Mouse (Mus musculus): ENCODE results near the gene Gm37240.
"Not testable (repeated sequence)": the region's sequence is repeated elsewhere in the genome, so short reads cannot be mapped to it uniquely, and the experiment has no call there.

Gm37240 gene

DNA sequence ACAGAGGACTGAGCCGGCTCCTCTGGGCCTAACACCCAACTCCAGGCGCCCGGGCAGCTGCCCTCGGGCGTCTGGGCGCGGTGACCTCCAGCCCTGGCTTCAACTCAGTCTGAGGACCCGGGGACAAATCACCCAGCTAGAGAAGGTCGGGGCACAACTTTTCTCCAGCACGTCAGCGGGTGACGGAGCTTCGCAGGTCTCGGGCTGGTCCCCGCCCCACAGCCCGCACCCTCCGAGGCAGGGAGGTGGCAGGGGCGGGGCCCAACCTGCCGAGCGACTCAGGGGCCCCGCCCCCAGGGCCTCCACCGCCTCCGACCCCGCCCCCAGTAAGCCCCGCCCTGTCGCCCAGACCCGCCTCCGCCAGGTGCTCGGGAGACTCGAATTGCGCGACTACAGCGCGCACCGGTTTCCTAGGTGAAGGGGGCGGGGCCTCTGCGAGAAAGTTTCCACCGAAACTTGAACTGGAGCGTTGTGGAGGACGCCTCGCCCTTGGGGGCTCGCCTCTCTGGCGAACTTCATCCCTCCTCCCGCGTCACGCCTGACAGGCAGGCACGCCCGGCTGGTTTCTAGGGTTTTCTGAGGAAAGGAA lies at the start of gene Gm37240, which contains the start of gene Glt28d2:
Gm37240 (minus strand) TSS at position 280 of the 589 bp plus-strand sequence.
Glt28d2 (minus strand) TSS at position 278 of the 589 bp plus-strand sequence.
- ATAC-seq (ENCODE audit: low TSS enrichment) = peak; percentile 88

DNA sequence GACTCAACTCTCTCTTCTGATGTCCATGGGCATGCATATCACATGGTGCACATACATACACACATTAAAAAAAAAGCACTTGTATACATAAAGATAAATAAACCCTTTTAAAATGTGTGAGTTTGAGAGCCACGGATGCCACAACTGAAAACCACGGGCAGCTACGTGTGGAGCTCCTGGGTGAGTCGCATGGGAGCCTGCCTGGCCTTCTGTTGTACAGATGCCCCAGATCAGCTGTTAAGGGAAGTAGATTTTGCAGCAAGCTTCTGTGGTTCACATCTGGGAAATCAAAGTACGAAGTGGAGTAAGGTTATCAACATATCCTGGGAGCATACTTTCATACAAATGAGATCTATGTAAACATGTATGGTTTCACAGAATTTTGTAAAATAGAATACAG lies 46.3 kb upstream of the Gm37240 start:
- no peak for ATAC-seq (ENCODE audit: low TSS enrichment)

DNA sequence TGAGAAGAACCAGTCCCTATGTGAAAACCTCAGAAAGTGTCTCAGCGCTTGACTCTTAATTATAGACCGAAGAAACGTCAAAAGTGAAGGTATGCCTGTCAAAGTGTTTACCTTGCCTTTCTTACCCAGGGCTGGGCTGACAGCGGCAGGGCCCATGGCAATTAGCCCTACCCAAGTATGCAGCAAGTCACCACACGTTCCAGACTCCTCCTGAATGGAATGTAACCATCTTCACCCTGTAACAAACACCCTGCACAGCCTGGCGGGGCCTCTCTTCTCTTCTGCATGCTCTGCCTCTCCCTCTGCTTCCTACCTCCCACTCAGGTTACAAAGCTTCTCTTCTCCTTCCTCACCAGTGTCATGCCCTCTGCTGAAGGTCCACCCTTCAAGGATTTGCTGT lies 44.5 kb upstream of the Gm37240 start:
- ATAC-seq (ENCODE audit: low TSS enrichment) = no peak

DNA sequence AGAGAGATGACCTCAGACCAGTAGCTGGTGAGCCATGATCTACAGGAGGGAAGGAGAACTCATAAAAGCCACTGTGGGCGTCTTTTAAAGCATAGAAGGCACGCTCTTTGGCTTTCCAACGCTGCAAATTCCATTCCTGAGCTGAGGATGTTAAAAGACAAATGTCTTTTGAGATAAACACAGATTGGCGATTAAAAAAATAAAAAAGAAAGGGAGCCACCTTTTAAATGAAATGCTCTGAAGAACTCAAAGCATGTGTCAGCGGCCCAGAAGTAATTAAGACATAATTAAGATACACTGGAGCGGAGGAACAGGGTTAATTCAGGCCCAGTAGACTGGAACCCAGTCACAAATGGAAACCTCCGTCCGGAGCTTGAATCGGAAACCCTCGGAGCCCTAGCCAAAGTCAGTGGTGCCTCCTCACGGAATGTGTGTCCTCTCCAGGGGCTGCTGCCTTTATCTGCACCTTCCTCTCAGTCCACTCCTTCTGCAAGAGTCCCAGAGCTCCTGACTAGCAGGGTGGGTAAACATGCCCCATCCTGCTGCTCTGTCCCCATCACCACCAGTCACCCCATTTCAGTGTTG lies 43.4 kb upstream of the Gm37240 start:
- no peak for ATAC-seq (ENCODE audit: low TSS enrichment)

DNA sequence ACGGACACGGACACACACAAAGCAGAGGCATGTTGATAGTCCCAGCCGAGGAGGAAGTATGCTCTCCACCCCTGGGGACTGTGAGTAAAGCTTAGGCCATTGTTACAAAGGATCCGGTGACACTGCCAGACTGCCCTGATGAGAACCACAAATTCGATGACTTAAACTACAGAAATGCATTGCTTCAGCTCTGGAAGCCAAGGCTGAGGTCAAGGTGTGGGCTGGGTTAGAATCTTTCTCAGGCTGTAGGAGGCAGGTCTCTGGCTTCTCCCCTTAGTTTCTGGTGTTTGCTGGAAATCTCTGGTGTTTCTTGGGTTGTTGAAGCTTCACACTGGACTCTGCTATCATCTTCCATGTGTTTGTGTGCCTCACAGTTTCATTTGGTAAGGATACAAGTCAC lies 42.4 kb upstream of the Gm37240 start:
- no peak for ATAC-seq (ENCODE audit: low TSS enrichment)

DNA sequence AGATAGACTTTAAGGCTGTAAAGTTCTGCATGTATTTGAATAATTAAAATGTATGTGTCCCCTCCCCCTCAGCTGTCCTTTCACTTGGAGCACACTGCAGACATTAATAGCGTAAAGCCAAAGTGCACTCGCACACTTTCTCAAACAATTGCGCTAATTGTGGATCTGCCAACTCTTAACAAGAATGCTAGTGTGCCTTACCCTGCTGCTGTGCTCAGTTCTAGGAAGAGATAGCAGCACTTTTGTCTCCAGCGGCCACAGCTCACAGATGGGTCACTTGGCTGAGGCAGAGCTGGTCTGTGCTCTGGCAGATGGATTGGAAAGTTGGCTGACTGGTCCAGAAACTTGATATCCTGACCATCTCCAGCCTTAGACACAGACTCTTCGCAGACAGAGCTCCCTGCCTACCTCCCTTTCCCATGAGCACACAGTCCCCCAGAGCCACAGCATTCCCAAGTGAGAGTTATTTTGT lies 40.9 kb upstream of the Gm37240 start:
- ATAC-seq (ENCODE audit: low TSS enrichment) = peak; percentile 80

DNA sequence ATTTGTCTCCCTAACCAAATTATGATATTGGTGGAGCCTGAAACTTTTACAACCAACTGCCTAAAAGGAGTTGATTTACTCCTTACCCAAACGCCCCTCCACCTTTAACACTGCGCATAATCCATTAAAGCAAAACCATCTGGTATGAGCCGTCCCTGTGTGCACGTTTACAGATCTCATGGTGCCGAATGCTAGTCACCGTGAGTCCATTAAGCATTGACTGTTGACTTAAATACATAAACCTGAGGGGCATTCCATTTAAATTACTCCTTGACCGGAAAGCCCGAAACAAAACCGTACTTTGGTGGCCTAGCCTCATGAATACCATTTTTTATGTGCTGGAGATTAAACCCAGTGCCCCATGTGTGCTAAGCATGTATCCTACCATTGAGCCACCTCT lies 40.0 kb upstream of the Gm37240 start:
- ATAC-seq (ENCODE audit: low TSS enrichment) = no peak

DNA sequence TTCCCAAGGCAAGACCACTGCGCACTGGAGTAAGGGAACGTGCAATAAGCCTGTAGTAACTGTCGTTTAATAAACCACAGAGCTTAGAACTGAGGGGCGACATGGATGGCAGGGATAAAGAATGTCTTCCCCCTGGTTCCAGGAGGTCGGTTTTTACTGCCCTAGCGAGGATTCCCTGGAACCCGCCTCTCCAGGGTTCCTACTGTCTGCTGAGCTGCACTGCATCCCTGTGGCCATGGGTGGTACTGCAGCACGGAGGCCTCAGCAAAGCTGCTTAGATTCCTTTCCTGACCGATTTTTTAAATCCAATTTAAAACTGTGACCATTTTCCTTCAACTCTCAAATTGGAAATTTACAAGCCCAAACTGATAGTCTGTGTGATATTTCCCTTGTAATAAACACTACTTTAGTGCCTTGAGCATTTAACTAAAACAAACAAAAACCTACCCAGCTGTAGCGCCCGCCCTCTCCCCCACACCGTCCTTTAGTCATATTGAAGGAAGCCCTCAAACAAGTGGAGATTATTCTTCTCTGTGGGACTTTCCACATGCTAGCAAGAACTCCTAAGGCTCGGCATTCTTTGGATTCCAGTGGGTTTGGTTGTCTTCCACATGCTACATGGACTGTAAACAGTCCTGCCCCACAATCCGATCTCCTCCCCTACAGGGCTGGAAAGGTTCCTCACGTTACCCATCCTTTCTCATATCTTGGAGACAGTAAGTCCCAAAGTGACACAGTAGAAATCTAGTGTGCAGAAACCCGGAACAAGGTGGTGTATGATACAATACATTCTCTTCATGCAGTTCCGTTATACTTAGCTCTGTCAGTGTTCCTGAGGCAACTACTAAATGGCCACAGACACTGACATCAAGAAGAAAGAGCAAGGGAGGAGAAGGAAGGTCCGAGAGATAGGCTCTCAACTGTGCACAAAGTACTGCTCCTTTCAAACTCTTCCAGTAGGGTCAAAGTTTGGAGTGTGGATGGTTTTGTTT lies 36.9 kb upstream of the Gm37240 start:
- ATAC-seq (ENCODE audit: low TSS enrichment) = peak; percentile 86

DNA sequence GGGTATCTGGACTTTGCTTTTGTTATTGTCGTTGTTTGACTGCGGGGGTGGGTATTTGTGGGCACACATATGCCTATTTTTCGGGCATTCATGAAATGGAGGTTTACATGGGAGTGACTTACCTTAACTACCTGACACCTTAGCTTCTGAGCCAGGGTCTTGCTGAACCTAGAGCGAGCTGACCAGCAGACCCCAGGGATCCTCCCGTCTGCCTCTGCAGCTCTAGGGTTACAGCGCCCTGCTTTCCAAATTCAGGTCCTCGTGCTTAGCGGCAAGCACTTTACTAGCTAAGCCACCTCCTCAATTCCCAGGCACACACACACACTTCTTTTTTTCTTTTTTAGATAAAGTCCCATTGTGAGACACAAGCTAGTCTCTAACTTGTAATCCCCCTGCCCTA lies 36.0 kb upstream of the Gm37240 start:
- ATAC-seq (ENCODE audit: low TSS enrichment) = no peak

DNA sequence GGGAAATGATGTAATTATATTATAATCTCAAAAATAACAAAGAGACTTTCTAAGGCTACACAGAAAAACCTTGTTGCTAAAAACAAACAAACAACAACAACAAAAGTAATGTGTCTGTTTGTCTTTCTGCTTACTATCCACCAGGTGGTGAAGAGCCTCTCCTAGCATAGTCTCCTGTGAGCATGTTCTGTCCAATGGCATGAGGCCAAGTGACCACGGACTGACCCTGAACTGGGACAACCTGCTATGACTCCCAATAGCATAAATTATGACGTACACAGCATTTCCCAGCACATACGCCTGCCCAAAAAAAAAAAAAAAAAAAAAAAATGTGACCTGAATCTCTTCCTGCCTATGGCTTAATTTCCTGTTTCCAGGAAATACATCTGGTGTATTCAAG lies 35.0 kb upstream of the Gm37240 start:
- ATAC-seq (ENCODE audit: low TSS enrichment) = no peak

DNA sequence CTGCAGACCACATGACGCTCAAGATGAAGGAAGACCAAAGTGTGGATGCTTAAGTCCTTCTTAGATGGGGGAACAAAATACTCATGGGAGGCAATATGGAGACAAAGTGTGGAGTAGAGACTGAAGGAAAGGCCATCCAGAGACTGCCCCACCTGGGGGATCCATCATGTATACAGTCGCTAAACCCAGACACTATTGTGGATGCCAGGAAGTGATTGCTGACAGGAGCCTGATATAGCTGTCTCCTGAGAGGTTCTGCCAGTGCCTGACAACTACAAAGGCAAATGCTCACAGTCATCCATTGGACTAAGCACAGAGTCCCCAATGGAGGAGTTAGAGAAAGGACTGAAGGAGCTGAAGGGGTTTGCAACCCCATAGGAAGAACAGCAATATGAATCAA lies 33.4 kb upstream of the Gm37240 start:
- ATAC-seq (ENCODE audit: low TSS enrichment) = not testable (repeated sequence)

DNA sequence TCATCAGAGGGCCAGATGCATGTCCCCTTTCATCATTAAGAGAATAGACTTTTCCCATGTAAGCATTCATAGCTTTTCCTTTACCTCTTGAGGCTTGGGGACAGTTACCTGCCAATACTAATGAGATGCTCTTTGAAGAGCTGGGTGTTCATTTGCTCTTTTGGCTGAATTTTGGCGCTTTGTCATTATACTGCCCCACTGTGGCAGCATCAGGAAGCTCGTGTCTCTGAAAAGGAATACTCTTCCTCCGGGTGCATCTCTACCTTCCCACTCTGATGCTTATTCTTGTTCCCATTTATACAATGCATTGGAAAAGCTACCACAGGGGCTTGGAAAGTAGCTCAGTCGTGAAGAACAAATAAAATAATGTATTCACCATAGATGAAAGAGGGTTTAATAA lies 30.3 kb upstream of the Gm37240 start:
- ATAC-seq (ENCODE audit: low TSS enrichment) = peak; percentile 64

DNA sequence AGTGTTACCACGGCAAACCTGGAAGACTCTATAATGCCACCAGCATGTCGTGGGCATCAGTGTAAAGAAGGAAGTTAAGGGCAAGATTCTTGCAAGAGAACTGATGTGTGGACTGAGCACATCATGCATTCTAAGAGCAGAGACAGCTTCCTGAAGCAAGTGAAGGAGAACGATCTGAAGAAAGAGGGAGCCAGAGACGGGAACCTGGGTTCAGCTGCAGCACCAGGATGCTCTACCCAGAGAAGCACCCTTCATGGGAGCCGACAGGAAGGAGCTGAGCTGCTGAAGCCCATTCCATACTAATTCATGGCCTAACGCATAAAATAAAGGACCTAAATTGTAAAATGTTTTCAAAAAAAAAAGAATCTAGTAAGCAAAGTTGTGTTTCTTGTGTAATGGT lies 27.5 kb upstream of the Gm37240 start:
- ATAC-seq (ENCODE audit: low TSS enrichment) = no peak

DNA sequence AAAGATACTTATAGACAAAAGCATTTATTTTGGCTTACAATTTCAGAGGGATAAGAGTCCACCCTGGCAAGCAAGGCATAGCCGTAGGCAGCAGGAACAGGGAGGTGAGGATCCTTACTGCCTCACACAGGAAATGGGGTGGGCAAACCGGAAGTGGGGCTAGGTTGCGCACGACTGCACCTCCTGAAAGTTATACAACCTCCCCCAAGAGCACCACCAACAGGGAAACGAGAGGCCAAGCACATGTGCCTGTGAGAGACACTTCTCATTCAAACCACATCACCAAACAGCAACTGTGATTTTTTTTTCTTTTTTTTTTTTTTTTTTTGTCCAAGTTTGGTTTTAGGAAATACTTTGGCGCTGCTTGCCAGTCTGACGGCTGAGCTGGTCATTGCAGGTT lies 19.8 kb upstream of the Gm37240 start:
- no peak for ATAC-seq (ENCODE audit: low TSS enrichment)

DNA sequence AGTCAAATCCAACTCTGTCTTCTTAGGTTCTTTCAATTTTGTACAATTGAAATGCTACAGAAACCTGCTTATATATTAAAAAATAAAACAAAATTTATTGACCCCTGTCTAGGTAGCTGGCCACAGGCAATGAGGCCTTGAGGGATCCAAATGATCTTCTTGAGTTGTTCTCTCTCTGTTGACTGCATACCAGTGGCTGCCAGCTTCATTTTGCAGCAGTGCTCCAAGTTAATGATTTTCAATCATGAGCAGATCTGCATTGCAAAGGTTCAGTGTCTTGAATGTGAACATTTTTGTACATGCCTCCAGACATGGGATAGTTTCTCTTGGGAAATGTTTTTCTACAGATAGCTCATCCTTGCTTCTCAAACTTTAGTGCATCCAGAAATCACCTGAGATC lies 17.1 kb upstream of the Gm37240 start:
- no peak for ATAC-seq (ENCODE audit: low TSS enrichment)

DNA sequence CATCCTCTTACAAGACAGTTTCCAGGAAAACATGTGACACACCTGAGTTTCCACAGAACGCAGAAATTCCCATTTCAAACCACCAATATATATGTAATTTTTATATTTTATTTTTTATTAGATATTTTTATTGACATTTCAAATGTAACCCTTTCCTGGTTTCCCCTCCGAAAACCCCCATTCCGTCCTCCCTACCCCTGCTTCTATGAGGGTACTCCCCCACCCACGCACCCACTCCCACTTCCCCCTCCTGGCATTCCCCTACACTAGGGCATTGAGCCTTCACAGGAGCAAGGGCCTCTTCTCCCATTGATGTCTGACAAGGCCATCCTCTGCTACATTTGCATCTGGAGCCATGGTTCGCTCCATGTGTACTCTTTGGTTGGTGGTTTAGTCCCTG lies 7.7 kb upstream of the Gm37240 start:
- no peak for ATAC-seq (ENCODE audit: low TSS enrichment)

DNA sequence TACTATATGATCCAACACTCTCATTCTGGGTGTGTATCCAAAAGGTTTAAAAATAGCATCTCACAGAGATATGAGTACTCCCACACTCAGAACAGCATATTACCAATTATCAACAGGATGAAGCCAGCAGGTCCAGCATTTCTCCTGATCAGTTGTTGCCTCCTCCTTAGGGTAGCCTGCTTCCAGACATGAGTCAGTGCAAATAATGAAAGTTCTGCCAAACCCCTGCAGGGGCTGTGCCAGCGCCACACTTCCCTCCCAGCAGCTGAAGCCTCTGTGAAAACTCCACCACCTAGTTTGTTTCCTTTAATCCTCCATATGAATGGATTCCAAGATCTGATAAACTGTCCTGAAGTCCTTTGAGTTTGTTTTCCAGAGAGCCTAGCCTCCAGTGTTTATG lies 4.3 kb upstream of the Gm37240 start:
- no peak for ATAC-seq (ENCODE audit: low TSS enrichment)

DNA sequence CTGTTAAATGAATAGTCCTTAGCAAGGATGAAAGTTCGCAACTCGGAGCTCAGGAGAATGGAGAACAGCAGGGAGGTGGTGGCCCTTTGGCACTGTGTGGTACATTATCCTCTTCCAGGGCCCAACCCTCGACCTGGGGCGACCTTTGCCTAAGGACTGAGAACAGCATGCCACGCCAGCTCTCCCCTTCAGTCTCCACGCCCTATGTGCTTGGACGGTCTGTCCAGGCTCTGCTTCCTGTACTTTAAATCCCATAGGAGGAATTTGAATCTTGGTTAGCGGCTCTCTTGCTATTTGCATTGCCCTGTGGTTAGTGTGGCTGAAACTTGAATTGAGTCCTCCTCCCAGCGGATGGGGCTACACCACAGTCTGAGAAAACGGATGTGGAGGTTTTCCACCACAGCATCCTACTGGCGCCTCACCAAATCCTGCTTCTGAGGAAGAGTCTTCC lies 928 bp upstream of the Gm37240 start:
- ATAC-seq (ENCODE audit: low TSS enrichment) = no peak

DNA sequence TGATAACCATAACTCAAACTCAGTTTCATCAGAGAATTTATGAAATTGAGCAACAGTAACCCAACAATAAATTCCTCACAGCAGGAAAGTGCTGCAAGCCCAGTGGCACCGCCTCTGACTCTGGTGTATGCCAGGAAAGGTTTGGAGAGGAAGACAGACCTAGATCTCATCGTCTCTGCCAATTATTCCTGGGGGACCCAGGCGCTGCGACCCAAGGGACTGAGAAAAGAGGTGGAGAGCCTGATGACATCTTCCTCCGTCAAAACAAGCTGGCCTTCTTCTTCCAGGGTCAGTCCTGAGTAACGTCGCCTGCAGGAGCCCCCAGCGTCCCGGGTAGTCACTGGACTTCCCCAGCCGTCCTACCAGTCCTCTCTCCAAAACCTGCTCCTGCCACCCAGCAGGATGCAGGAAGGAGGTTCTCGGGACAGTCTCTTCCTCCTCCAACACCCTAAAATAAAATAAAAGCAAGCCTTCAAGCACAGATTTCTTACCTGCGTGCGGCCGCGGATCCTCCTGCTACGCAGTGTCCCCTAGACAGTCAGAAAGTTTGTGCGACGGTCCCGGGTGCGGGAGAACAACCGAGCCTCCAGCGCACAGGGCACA lies 581 bp downstream of the Gm37240 start:
- ATAC-seq (ENCODE audit: low TSS enrichment) = no peak; the same call in 1 of the 2 replicates

DNA sequence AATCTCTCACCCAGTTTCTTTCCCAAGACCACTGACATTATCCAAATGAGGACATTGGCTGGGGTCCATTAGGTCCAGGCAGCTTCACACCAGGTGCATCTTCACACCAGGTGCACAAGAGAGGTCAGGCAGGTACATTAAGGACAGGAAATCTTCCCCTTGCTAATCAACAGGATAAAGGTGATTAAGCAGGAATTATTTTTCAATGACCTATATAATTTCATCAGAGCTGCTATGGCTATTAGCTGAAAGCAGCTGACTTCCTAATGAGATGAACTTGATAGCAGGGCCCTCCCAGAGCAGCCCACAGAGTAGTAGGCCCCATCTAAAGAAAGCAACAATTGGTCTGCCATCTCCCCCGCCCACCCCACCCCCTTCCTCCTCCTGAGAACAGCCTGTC lies 1.4 kb downstream of the Gm37240 start:
- ATAC-seq (ENCODE audit: low TSS enrichment) = no peak

DNA sequence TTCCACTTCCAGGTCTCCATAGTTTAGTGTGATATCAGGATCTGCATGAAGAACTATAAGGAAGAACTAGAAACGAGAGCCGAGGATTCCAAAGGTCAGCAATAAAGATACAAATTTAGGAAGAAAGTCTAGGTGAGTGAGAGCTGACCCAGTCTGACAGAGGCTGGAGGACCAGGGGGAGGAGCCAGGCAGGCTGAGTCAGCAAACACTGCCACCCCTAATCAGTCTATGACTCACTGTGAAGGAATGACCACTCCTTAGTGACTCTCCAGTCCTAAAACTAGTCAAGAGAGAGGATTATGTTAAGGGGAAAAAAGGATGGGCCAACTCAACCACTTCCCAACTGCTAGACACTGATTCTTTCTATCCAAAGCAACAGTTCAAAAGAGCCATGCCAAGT lies 6.6 kb downstream of the Gm37240 start:
- ATAC-seq (ENCODE audit: low TSS enrichment) = no peak

DNA sequence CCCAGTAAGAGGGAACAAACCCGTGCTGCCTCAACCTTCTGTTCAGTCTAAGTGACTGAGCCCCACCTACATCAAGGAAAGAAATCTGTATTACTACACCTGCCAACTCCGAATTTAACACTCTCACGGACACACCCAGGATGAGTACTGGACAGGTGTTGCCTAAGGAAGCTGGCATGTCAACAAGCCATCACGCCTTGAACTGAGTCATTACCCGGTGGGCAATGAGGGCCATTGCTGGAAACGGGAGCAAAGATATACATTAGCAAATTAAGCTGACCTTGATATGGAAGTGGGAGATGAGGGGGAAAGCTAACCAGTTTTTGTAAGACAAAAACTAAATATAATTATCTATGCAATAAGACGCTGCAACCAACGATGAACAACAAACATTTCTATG lies 7.2 kb downstream of the Gm37240 start:
- no peak for ATAC-seq (ENCODE audit: low TSS enrichment)
